Mouse (Mus musculus) thymus, adult 2 months (tissue): ENCODE results near the gene Kat2b. TPM values are rescaled to one million over a fixed set of nuclear protein-coding genes. Genes with fewer than 3 reads are reported as not detected.

ENCODE experiments used
- DNase-seq: peaks from one replicate; pipeline ENCODE4 v3.0.0; 2021
- H3K27ac ChIP-seq: fragments of 200-500 bp; 2 replicates; pipeline ENCODE4 v1.5.1; 2012; ENCODE audit warnings: low read length, control low read depth; ENCODE audit not compliant: control insufficient read depth, insufficient read depth
- H3K27me3 ChIP-seq: fragments of 200-500 bp; 2 replicates; pipeline ENCODE4 v1.6.1; 2012; ENCODE audit warnings: mild to moderate bottlenecking, low read length, moderate library complexity, mixed read lengths; ENCODE audit not compliant: control insufficient read depth, insufficient read depth
- H3K36me3 ChIP-seq: fragments of 200-500 bp; 2 replicates; pipeline ENCODE4 v1.6.1; 2012; ENCODE audit warnings: mild to moderate bottlenecking, low read length, moderate library complexity; ENCODE audit not compliant: control insufficient read depth, insufficient read depth
- H3K4me1 ChIP-seq: fragments of 200-500 bp; replicated peaks from 2 replicates; pipeline ENCODE4 v1.6.1; 2012; ENCODE audit warnings: low read length; ENCODE audit not compliant: control insufficient read depth, insufficient read depth
- H3K4me3 ChIP-seq: fragments of 200-500 bp; 2 replicates; pipeline ENCODE4 v1.5.1; 2012; ENCODE audit warnings: mild to moderate bottlenecking, low read length, control low read depth, moderate library complexity; ENCODE audit not compliant: control insufficient read depth, insufficient read depth
- CTCF ChIP-seq: fragments of 200-500 bp; IDR thresholded peaks from 2 replicates; pipeline ENCODE4 v1.5.1; 2012; ENCODE audit warnings: mild to moderate bottlenecking, control low read depth, low read length, moderate library complexity, borderline replicate concordance; ENCODE audit not compliant: control insufficient read depth, poor library complexity, insufficient read depth; ENCODE audit errors: extremely low read depth
- POLR2A ChIP-seq: fragments of 200-500 bp; IDR thresholded peaks from 2 replicates; pipeline ENCODE4 v1.6.1; 2012; ENCODE audit warnings: mild to moderate bottlenecking, low read length, control low read depth, moderate library complexity; ENCODE audit not compliant: control insufficient read depth, poor library complexity, insufficient read depth; ENCODE audit errors: extremely low read depth
- WGBS: fragments of 180-500 bp; shearing (Covaris S2); methylation state at CpG from one replicate; pipeline ENCODE4 v1.1.7; 2018; 5-methylcytosine and 5-hydroxymethylcytosine counted together
- polyA plus RNA-seq: library from polyadenylated mRNA; depleted of rRNA; stranded (reverse); fragments of >200 nt; gene quantifications from 2 replicates; pipeline ENCODE4 v1.2.3, GENCODE M21; 2012

The Kat2b gene
- polyA plus RNA-seq, 1 experiment = 13.1 TPM

- peaks cover 39% of the 10 kb centered on the region for H3K4me1 ChIP-seq
- no peak overlapping the region for H3K4me3 ChIP-seq
- 85% methylated on average over 11 of the region's 11 CpGs for WGBS
Observed at GRCm38 (mm10) chr17:53583846-53584579, 17.4 kb downstream of the Kat2b start.

DNA sequence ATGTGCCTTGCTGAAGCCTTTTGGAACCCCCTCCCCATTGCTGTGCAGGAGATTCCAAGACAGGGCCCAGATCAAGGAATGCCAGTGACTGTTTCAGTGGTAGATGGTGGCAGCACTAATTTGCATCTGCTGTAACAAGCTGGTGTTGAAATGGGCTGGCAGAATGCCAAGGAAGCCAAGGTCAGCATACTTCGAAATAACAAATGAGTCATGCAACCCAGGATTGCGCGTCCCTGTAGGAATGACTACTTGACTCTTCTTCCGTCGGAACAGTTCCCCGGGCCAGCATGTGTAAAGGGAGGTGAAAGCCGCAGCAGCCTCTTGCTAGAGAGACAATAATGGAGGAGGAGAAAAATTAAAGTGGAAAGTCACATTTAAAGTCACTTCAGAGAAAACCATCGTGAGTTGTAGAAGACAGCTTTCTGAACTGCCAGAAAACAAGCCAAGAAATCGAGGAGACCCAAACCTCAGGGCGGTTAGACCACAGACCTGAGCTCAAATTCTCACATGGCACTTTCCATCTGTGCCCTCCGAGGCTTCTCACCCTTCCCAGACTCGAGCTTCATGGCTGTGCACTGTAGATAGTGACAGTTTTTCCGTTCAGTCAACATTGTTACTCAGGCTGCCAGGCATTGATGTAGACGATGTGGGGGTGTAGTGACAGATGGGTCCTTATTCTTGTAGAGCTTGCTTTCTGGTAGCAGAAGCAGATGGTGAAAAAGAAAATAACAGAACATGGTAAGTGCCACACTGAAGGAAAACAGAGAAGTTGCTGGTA lies 20.6 kb downstream of the Kat2b start:
- H3K4me1 ChIP-seq = peaks cover 34% of the 10 kb centered on the region
- no peak overlapping the region for H3K4me3 ChIP-seq

More at GRCm38 (mm10) chr17:53583846-53584579, 17.4 kb downstream of the Kat2b start:
- H3K36me3 ChIP-seq = no peaks in the 10 kb centered on the region
- no peak for DNase-seq
- no peak overlapping the region for H3K27ac ChIP-seq
- TF ChIP-seq POLR2A (no peak), CTCF (no peak)
- no peaks in the 10 kb centered on the region for H3K27me3 ChIP-seq

DNA sequence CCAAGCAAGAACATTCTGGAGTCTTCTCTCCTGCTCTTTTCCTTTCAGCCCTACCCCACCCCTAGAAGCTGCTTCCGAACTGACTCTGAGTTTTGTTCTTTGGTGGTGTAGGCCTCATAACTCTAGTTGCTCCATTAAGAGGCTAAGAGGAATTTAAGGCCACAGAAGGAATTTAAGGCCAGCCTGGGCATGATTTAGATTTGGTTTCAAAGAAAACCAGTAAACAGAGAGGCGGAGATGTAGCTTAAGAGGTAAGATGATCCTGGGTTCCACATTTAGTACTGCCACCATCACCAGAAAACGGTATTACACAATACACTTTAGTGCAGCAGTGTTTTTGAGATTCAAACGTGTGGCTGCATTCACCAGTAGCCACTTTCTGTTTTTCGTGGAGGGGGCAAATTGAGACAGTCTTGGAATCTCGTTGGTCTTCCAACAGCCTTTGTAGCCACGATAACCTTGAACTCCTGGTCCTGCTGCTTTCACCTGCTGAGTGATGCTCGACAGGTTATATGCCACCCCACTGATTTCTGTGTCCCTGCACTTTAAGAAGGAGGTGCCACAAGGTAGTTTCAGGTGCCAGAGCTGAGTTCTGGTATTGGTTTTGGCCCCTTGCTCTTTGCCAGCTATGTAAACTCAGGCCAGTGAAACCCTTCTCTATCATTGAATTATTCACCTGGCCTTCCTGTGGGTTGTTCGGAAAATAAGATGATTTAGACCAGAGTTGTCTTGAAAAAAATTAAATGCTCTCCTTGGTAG lies 21.6 kb downstream of the Kat2b start:
- no peaks in the 10 kb centered on the region for H3K27me3 ChIP-seq
- no peak overlapping the region for H3K4me3 ChIP-seq
- DNase-seq = no peak
- TF ChIP-seq POLR2A = no peak
- no peak for TF ChIP-seq CTCF
- H3K27ac ChIP-seq = peak overlapping the region; percentile 87
- H3K4me1 ChIP-seq = peaks cover 30% of the 10 kb centered on the region
- WGBS = 44% methylated on average over 9 of the region's 9 CpGs
- H3K36me3 ChIP-seq = no peaks in the 10 kb centered on the region

More for the DNA sequence above, 20.6 kb downstream of the Kat2b start:
- H3K27ac ChIP-seq = peak overlapping the region; percentile 87
- DNase-seq = peak; percentile 47
- H3K27me3 ChIP-seq = no peaks in the 10 kb centered on the region
- TF ChIP-seq POLR2A (no peak), CTCF (no peak)
- H3K36me3 ChIP-seq = no peaks in the 10 kb centered on the region
- WGBS = 2% methylated on average over 14 of the region's 14 CpGs

GRCm38 (mm10) chr17:53590110-53590509 lies 23.4 kb downstream of the Kat2b start:
- Histone ChIP-seq H3K27me3 (no peaks in the 10 kb centered on the region), H3K4me1 (peaks cover 30% of the 10 kb centered on the region), H3K36me3 (no peaks in the 10 kb centered on the region), H3K4me3 (no peak overlapping the region), H3K27ac (no peak overlapping the region)
- 80% methylated on average over 6 of the region's 6 CpGs for WGBS
- TF ChIP-seq CTCF (no peak), POLR2A (no peak)
- DNase-seq = no peak

DNA sequence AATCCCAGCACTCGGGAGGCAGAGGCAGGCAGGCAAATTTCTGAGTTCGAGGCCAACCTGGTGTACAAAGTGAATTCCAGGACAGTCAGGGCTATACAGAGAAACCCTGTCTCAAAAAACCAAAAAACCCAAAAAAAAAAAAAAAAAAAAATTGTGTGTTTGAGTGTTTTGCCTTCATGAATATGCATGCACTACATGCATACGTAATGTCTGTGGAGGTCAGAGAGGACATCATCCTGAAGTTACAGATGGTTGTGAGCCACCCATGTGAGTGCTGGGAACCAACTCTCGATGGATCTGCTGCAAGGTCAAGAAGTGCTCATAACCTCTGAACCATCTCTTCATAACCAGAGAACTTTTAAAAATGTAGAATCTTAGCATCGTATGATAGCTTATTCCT lies 25.2 kb downstream of the Kat2b start:
- Histone ChIP-seq H3K4me1 (peaks cover 24% of the 10 kb centered on the region), H3K36me3 (no peaks in the 10 kb centered on the region), H3K4me3 (no peak overlapping the region), H3K27me3 (no peaks in the 10 kb centered on the region), H3K27ac (no peak overlapping the region)
- over 99% methylated on average over 5 of the region's 5 CpGs for WGBS
- TF ChIP-seq POLR2A (no peak), CTCF (no peak)
- no peak for DNase-seq

GRCm38 (mm10) chr17:53594590-53594989 lies 27.9 kb downstream of the Kat2b start:
- no peaks in the 10 kb centered on the region for H3K27me3 ChIP-seq
- H3K4me3 ChIP-seq = no peak overlapping the region
- H3K4me1 ChIP-seq = peaks cover 9% of the 10 kb centered on the region; the same call in 1 of the 2 replicates
- TF ChIP-seq CTCF = no peak
- TF ChIP-seq POLR2A = no peak
- H3K36me3 ChIP-seq = no peaks in the 10 kb centered on the region
- WGBS = 62% methylated on average over 4 of the region's 4 CpGs
- DNase-seq = no peak
- no peak overlapping the region for H3K27ac ChIP-seq
